Comparison of ENCODE assay signal across 7 mouse cellular contexts in genomic region chr1:107598476-107598875, GRCm38 (mm10). TPM values are rescaled to one million over a fixed set of nuclear protein-coding genes. Genes with fewer than 3 reads are reported as not detected.
DNase-seq lines count a peak whose midpoint lies in the region.

No protein-coding gene starts in this region.

- intact Hi-C loops in left cerebral cortex, postnatal 4 days (cut with DNase I) = no loop called here
- intact Hi-C loops in gastrocnemius, postnatal 36 days (cut with DNase I) = loop anchor here (5.0 kb wide), 1 partner anchor 356 kb away; no protein-coding TSS in a partner anchor

- DNase-seq in layer of hippocampus, adult 11-12 months (ENCODE audit: low spot score) = peak; percentile 22
- DNase-seq in layer of hippocampus, adult 9-11 months = no peak
- DNase-seq in NIH3T3 (ENCODE audit: low read depth) = peak; percentile 63
- peak; percentile 36 to 57 for DNase-seq in cerebellum, postnatal 36 days
- DNase-seq in left cerebral cortex, postnatal 4 days = peak; percentile 11
- DNase-seq in gastrocnemius, postnatal 36 days = no peak
- no peak for DNase-seq in spleen, adult 12 weeks (ENCODE audit: low spot score)

RNA-seq across cellular contexts. Expression of gene Serpinb8, which starts 8.7 kb away (rescaled TPM):
- 1 to 10 TPM; 1.3 to 2.5 TPM for total RNA-seq in left cerebral cortex, postnatal 4 days (2021)
- total RNA-seq in gastrocnemius, postnatal 36 days (2021) = 1 to 10 TPM in 1 of 2 experiments, under 1 TPM in 1; 0.97 to 2.2 TPM

Comparison
In these comparisons a context has a peak if more than half of its experiments do, and no peak if none do; other contexts are left out.
1. DNase-seq: peak in layer of hippocampus, adult 11-12 months (single experiment), NIH3T3 (single experiment), cerebellum, postnatal 36 days (2 of 2) and left cerebral cortex, postnatal 4 days (single experiment); none in layer of hippocampus, adult 9-11 months (single experiment), gastrocnemius, postnatal 36 days (0 of 2) and spleen, adult 12 weeks (single experiment).